Mouse (Mus musculus) liver, embryonic 12.5 days (tissue): Measurements from ENCODE around the gene Rmi1. TPM values are rescaled to one million over a fixed set of nuclear protein-coding genes. Genes with fewer than 3 reads are reported as not detected.
"Not testable (repeated sequence)": the region's sequence is repeated elsewhere in the genome, so short reads cannot be mapped to it uniquely, and the experiment has no call there.

Source experiments
- ATAC-seq: fragments of 200-750 bp; cut with Nextera tagmentation; 2 replicates; pipeline ENCODE4 v1.8.0; 2017; ENCODE audit warnings: moderate number of reproducible peaks, mild to moderate bottlenecking, moderate library complexity
- H3K27ac ChIP-seq: fragments of 300-500 bp; sonication (generic); 2 replicates; pipeline ENCODE4 v1.5.1; 2016; ENCODE audit warnings: mild to moderate bottlenecking
- H3K27me3 ChIP-seq: fragments of 300-500 bp; sonication (generic); replicated peaks from 2 replicates; pipeline ENCODE4 v1.6.1; 2016; ENCODE audit warnings: mild to moderate bottlenecking, moderate library complexity
- H3K36me3 ChIP-seq: fragments of 300-500 bp; sonication (generic); 2 replicates; pipeline ENCODE4 v1.6.1; 2016; ENCODE audit warnings: mild to moderate bottlenecking, moderate library complexity
- H3K4me1 ChIP-seq: fragments of 300-500 bp; sonication (generic); 2 replicates; pipeline ENCODE4 v1.6.1; 2016
- H3K4me2 ChIP-seq: fragments of 300-500 bp; sonication (generic); 2 replicates; pipeline ENCODE4 v1.6.1; 2016; ENCODE audit warnings: mild to moderate bottlenecking, moderate library complexity
- H3K4me3 ChIP-seq: fragments of 300-500 bp; sonication (generic); 2 replicates; pipeline ENCODE4 v1.5.1; 2016; ENCODE audit warnings: mild to moderate bottlenecking, moderate library complexity
- H3K9ac ChIP-seq: fragments of 300-500 bp; sonication (generic); 2 replicates; pipeline ENCODE4 v1.6.1; 2016; ENCODE audit warnings: mild to moderate bottlenecking, moderate library complexity
- H3K9me3 ChIP-seq: fragments of 300-500 bp; sonication (generic); replicated peaks from 2 replicates; pipeline ENCODE4 v1.6.1; 2016; ENCODE audit warnings: mild to moderate bottlenecking, moderate library complexity
- WGBS: fragments of 180-500 bp; shearing (Covaris S2); methylation state at CpG from one replicate; pipeline ENCODE4 v1.1.7; 2016; ENCODE audit not compliant: insufficient replicate concordance; 5-methylcytosine and 5-hydroxymethylcytosine counted together
- polyA plus RNA-seq: library from polyadenylated mRNA; unstranded; fragments of >200 nt; fragmentation: Nextera tagmentation; extraction: Ambion mirVana; gene quantifications from 2 replicates; pipeline ENCODE4 v1.2.1, GENCODE M21; 2016

Gene Rmi1
- polyA plus RNA-seq, 1 experiment from 2014 or later = 22.3 TPM

DNA sequence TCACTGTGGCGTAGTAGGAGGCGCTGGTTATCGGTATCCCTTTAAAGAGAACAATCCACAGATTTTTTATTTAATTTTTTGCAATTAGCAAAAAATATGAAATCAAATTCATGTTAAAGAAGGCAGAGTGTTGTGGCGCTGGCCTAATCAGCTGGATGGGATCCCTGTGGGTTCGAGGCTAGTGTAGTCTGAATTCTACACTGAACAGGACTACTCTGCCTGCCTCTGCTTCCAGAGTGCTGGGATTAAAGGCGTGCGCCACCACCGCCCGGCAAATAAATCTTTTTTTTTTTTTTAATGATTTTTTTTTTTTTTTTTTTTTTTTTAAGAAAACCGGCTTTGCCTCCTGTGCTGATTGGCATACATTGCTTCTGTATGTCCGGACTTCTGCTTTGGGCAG, 17.7 kb upstream of the Rmi1 start:
- H3K27me3 ChIP-seq = no peaks in the 10 kb centered on the region
- peaks cover 39% of the 10 kb centered on the region for H3K36me3 ChIP-seq
- peaks cover 27% of the 10 kb centered on the region for H3K9me3 ChIP-seq
- peak overlapping the region; percentile 90 for H3K9ac ChIP-seq
- peaks cover 27% of the 10 kb centered on the region for H3K4me1 ChIP-seq
- H3K4me3 ChIP-seq = peak overlapping the region; percentile 91
- peak overlapping the region; percentile 94 for H3K4me2 ChIP-seq
- ATAC-seq = no peak
- WGBS = 52% methylated on average over 10 of the region's 11 CpGs
- 0 out of 2 replicates have a peak overlapping the region, but pooled peaks have one; percentile 72 for H3K27ac ChIP-seq

DNA sequence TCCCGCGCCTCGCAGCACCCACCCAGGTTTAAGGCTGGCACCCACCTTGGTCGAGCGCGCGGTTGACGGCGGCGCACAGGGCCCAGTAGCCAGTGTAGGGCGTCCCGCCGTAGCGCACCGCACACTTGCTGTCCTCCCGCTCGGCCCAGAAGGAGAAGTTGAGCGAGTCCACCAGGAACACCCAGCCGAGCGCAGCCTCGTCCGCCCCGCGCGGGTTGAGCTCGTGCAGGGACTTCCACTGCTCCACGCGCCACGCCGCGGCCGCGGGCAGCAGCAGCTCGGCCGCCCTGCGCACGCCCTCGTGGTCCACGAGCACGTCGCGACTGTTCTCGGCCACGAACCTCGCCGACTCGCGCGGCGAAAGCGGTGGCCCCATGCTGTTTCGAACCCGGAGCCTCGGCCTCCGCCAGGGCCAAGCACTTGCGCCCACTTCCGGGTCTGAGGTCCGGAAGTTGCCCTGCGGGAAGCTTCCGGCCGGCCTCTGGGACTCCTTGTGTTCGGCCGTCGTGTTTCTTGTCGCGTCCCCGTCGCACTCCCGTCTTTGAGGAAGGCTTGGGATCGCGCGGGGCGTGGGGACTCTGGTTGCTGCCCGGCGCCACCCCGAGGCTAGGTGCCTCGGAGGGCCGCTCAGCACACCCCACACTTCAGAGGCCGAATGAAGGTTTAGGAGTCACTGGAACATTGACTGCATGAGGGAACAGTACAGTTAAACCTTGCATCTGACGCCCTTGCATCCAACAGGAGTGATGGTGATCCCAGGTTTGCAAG, 17.1 kb upstream of the Rmi1 start, which contains the start of gene 2210016F16Rik:
TSS of gene 2210016F16Rik (minus strand) at position 447 of the 768 bp plus-strand sequence.
- peaks cover 24% of the 10 kb centered on the region for H3K9me3 ChIP-seq
- ATAC-seq = peak; percentile 80
- peak within 1 kb of the TSS; percentile 72 for H3K27ac ChIP-seq
- H3K4me3 ChIP-seq = peak within 1 kb of the TSS; percentile 91
- peak within 1 kb of the TSS; percentile 90 for H3K9ac ChIP-seq
- WGBS = 1% methylated on average over 79 of the region's 80 CpGs
- peaks cover 38% of the 10 kb centered on the region for H3K36me3 ChIP-seq
- peaks cover 27% of the 10 kb centered on the region for H3K4me1 ChIP-seq
- H3K27me3 ChIP-seq = no peaks in the 10 kb centered on the region
- H3K4me2 ChIP-seq = peak within 1 kb of the TSS; percentile 94

DNA sequence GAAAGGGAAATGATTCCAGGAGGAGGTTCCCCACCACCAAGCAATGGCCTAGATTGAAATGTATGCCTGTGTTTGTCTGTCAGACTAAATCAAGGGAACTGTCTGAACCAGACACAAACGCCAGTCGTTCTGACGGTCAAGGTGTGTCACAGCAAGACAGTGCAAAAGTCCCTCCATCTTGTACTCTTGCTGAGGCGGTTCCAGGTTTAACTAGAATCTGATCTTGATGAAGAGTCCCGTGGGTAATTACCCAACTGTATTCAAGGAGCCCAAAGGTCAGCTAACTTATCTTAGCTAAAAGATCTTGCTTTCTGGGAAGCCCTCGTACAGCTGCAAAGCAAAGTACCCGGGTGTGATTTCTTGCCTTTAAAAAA, 16.5 kb upstream of the Rmi1 start:
- Histone ChIP-seq H3K4me1 (peaks cover 27% of the 10 kb centered on the region), H3K4me2 (peak overlapping the region; percentile 94), H3K36me3 (peaks cover 38% of the 10 kb centered on the region), H3K9ac (peak overlapping the region; percentile 90), H3K27ac (0 out of 2 replicates have a peak overlapping the region, but pooled peaks have one; percentile 72), H3K27me3 (no peaks in the 10 kb centered on the region), H3K4me3 (peak overlapping the region; percentile 91), H3K9me3 (peaks cover 19% of the 10 kb centered on the region)
- peak; percentile 14; the same call in 1 of the 2 replicates for ATAC-seq
- 62% methylated on average over 7 of the region's 7 CpGs for WGBS

DNA sequence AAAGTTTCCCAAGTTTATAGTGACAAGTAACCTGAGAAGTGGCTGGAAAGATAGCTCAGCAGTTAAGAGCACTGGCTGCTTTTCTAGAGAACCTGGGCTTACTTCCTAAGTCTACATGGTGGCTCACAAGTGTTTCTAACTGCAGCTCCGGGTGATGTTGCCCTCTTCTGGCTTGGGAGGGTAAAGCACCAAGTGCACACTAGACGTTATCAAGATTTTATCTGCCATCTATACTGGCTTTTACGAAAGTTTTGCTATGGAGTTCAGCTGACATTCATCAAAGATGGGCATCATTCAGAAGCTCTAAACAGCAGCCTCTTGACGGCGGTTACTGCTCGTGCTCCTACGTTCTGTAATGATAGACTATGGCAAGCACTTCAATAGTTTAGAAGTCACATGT, 14.1 kb upstream of the Rmi1 start:
- peak; percentile 28; the same call in 1 of the 2 replicates for ATAC-seq
- 16% methylated on average over 7 of the region's 7 CpGs for WGBS

DNA sequence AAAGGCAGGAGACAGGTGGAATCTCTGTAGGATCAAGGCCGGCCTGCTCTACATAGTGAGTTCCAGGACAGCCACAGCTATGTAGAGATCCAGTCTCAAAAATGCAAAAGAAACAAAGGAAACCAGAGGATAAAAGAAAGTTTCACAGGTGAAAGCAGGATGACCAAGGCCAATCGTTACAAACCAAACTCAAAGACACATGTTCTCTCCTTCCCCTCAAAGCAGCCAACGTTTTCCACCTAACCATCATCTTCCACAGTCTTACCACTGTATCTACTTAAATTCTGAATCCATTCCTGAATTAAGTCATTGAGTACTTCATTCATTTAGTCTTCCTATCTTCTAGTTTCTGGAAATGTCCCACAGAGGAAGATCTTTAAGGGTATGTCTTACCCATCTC, 13.7 kb upstream of the Rmi1 start:
- H3K27ac ChIP-seq = peak overlapping the region; percentile 41
- H3K4me1 ChIP-seq = peaks cover 27% of the 10 kb centered on the region
- H3K9me3 ChIP-seq = no peaks in the 10 kb centered on the region
- H3K9ac ChIP-seq = no peak overlapping the region
- 38% methylated on average over 3 of the region's 3 CpGs for WGBS
- H3K36me3 ChIP-seq = peaks cover 35% of the 10 kb centered on the region
- no peaks in the 10 kb centered on the region for H3K27me3 ChIP-seq
- H3K4me3 ChIP-seq = no peak overlapping the region
- no peak for ATAC-seq
- no peak overlapping the region for H3K4me2 ChIP-seq

More for the DNA sequence above, 14.1 kb upstream of the Rmi1 start:
- Histone ChIP-seq H3K4me3 (no peak overlapping the region), H3K9ac (no peak overlapping the region), H3K4me2 (no peak overlapping the region), H3K27me3 (no peaks in the 10 kb centered on the region), H3K4me1 (peaks cover 27% of the 10 kb centered on the region), H3K27ac (0 out of 2 replicates have a peak overlapping the region, but pooled peaks have one; percentile 41), H3K36me3 (peaks cover 34% of the 10 kb centered on the region), H3K9me3 (no peaks in the 10 kb centered on the region)

DNA sequence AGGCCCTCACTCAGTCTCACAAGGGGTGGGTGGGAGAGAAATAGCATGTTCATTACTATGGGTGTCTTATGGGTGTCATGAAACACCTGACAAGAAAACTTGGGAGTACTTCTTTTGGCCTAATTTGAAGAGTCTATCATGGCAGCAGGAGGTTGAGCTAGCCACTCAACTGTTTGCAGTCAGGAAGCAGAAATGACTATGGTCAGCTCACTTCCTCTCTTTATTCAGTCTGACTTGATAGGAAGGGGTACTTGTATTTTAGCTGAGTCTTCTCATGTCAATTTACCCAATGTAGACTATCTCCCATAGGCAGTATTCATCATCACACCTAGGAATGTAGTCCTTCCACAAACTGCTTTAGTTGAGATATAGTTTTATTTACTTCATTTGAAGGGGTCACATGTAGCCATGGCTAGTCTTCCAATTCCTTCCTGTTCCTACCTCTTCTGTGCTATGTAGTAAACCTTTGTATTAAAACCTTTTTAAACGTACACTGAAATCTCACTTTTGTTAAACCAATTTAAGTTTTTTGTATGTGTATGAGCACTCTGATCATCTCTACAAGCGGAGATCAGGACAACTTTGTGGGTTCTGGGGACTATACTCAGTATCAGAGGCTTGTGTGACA, 12.6 kb upstream of the Rmi1 start:
- Histone ChIP-seq H3K4me2 (no peak overlapping the region), H3K27me3 (no peaks in the 10 kb centered on the region), H3K4me3 (no peak overlapping the region), H3K4me1 (peaks cover 19% of the 10 kb centered on the region), H3K9ac (no peak overlapping the region), H3K9me3 (no peaks in the 10 kb centered on the region), H3K27ac (no peak overlapping the region), H3K36me3 (peaks cover 46% of the 10 kb centered on the region)
- ATAC-seq = no peak
- 84% methylated on average over 2 of the region's 2 CpGs for WGBS

DNA sequence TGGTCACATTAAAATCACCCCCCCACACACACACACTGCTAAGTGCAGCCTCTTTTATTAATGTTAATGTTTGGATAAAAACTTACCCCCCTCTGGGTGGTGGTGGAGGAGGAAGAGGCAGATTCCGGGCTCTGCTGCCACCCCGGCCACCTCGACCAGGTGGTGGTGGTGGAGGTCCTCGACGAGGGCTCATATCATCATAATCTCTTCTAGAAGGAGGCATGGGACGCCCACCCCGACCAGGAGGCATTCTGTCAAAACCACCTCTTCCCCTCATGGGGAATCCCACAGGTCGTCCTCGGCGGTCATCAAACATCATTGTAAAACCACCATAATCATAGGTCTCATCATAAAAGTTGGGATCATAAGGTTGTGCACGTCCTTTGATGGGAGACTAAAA, 7.7 kb upstream of the Rmi1 start:
- H3K9me3 ChIP-seq, H3K9ac ChIP-seq, H3K27me3 ChIP-seq, H3K4me3 ChIP-seq, ATAC-seq, H3K4me1 ChIP-seq, H3K4me2 ChIP-seq, H3K27ac ChIP-seq: not testable (repeated sequence)
- peaks cover 92% of the 10 kb centered on the region for H3K36me3 ChIP-seq
- 81% methylated on average over 11 of the region's 11 CpGs for whole genome bisulfite sequencing

DNA sequence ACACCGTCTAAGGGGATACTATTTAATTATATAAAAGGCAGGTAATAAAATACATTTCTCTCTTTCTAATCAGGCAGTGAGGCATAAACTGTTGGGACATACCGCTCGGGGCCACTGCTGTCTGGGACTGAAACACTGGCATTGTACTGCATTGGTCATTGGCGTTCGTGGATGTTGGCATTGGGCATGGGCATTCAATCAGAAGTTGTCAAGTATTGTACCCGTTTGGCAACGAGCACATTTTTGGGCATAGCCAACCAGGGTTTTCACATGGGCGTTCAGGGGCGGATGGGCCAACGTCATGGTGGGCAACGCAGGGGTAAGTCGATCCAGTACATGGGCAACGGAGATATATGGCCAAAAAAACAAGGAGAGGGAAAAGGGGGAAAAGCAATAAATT, 4.4 kb upstream of the Rmi1 start:
- Histone ChIP-seq H3K36me3 (peaks cover 69% of the 10 kb centered on the region), H3K4me1 (peaks cover 10% of the 10 kb centered on the region), H3K4me3 (no peak overlapping the region), H3K27me3 (no peaks in the 10 kb centered on the region), H3K9me3 (no peaks in the 10 kb centered on the region), H3K9ac (no peak overlapping the region), H3K27ac (no peak overlapping the region), H3K4me2 (no peak overlapping the region)
- 92% methylated on average over 13 of the region's 13 CpGs for WGBS
- no peak for ATAC-seq

DNA sequence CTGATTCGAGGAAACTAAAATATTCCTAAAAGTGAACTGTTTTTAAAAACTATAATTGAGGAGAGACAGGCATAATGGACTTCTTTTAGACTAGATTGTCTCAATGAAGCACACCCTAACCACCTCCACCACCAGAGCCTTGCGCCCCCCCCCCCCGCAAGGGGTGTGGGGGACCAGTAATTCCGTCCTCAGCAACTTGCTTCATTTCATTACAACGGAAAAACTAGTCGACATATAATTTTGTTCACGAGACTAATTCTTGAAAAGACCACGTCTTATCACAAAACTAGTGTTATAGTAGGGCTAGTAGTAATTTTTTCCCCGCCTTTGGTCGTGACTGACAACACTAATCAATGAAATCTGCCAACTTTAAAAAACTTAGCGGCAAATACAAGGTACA, 1.5 kb upstream of the Rmi1 start:
- no peaks in the 10 kb centered on the region for H3K27me3 ChIP-seq
- no peak for ATAC-seq
- peak overlapping the region; percentile 97 for H3K27ac ChIP-seq

DNA sequence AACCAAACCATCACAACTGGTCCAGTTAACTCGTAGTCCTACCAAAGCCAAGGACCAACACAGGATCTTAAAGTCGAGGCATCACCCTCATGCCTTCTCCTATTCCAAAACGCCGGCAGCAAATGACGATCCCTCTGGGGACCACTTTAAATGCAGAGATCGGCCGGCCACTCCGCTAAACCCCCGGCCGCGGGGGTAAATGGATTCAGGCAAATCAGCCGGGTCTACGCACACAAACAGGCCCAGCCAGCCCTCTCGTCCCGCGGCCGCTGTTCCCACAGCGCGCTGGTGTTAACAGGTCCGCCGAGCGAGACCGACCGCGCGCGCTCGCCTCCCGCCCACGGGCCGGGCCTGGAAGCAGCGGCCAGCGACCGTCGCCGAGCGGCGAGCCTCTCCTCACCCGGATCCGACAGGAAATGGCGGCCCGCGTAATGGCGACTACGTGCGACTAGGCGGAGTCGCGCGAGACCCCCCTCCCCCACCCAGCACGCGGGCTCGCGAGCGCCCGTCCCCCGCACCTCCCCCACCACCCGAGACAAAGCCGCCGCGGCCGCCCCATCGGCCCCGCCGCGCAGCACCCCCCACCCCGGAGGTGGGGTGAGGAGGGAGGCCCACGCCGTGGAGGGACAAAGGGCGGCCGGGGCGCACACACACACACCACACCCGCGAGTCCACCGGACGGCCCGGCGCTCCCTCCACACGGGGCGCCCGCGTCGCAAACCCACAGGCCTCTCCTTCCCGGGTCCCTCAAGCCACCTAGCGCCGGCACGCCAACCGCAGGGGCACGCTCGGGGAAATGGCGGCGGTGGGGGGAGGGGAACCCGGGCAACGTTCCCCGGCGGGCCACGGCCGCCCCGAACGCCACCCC, 679 bp upstream of the Rmi1 start:
- peak overlapping the region; percentile 98 for H3K4me3 ChIP-seq
- H3K9ac ChIP-seq = peak overlapping the region; percentile 100
- H3K27ac ChIP-seq = peak overlapping the region; percentile 97
- peak; percentile 38 for ATAC-seq
- WGBS = under 1% methylated on average over 70 of the region's 100 CpGs
- H3K27me3 ChIP-seq = no peaks in the 10 kb centered on the region
- peaks cover 43% of the 10 kb centered on the region for H3K36me3 ChIP-seq
- H3K4me1 ChIP-seq = peaks cover 31% of the 10 kb centered on the region
- no peaks in the 10 kb centered on the region for H3K9me3 ChIP-seq
- peak overlapping the region; percentile 84 for H3K4me2 ChIP-seq

More for the DNA sequence above, 1.5 kb upstream of the Rmi1 start:
- Histone ChIP-seq H3K36me3 (peaks cover 44% of the 10 kb centered on the region), H3K4me2 (peak overlapping the region; percentile 84), H3K4me1 (peaks cover 28% of the 10 kb centered on the region), H3K9me3 (no peaks in the 10 kb centered on the region), H3K4me3 (peak overlapping the region; percentile 98), H3K9ac (peak overlapping the region; percentile 100)
- under 1% methylated on average over 11 of the region's 11 CpGs for WGBS

DNA sequence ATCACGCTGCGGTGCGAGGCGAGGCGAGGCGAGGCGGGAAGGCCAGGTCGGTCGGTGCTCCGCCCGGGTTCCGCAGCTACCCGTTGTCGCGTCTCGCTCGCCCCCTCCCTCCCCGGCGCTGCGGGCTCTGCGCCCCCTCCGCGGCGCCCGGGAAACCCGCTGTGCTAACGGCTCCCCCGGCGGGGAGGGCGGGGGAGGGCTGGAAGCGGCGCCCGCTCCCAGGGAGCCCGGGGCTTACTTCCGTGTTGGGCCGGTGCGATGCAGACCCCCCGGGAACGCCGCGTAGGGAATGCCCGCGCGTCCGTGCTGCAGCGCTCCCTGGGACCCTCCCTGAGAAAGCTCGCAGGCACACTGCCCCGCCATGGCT, 679 bp downstream of the Rmi1 start:
- Histone ChIP-seq H3K4me1 (peaks cover 29% of the 10 kb centered on the region), H3K36me3 (peaks cover 42% of the 10 kb centered on the region), H3K27ac (peak overlapping the region; percentile 97), H3K4me3 (peak overlapping the region; percentile 98), H3K9ac (peak overlapping the region; percentile 100), H3K9me3 (no peaks in the 10 kb centered on the region), H3K27me3 (no peaks in the 10 kb centered on the region), H3K4me2 (peak overlapping the region; percentile 84)
- peak; percentile 54 for ATAC-seq
- 0% methylated on average over 16 of the region's 48 CpGs for WGBS
